ENCODE assay signal across 8 mouse cellular contexts in the genomic region with DNA sequence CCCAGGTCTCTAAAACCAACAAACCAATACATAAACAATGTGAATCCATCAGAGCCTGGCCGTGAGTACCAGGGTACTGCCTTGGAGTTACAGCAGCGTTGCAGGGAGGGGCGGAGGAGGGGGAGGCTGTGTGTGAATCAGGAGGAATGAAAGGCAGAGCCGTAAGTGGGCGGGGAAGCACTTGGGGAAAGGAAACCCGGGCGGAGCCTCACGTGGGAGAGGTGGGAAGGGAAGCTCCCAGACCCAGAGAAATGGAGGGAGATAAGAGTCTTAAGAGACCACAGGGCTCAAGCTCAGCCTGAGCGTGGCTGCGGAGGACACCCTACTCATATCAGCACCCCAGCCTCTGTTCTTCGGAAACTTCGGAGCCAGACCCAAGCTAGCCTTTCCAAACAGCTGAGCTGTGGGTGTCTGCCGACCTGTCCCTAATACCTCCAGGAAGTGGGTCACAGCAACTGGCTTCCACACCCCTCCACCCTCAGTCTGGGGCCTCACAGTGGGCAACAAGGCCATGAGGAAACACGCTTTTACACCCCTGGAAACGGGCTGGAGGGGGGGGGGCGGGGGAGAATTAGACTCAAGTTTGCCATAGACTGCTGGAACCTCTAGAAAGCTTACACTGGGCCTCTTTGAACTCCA. TPM values are rescaled to one million over a fixed set of nuclear protein-coding genes. Genes with fewer than 3 reads are reported as not detected.
A peak's percentile ranks its signal among the peaks of the same experiment; 100 is the strongest.
DNase-seq lines count a peak whose midpoint lies in the region; ATAC-seq and TF ChIP-seq lines count a peak whose summit lies in the region.

No protein-coding gene starts in this region.

- no peaks in the 10 kb centered on the region for H3K27me3 ChIP-seq in forebrain, embryonic 15.5 days
- no peaks in the 10 kb centered on the region; the same call in 1 of the 2 replicates for H3K27me3 ChIP-seq in hindbrain, embryonic 14.5 days (ENCODE audit: control insufficient read depth, insufficient read depth, low read length)
- H3K27me3 ChIP-seq in limb, embryonic 14.5 days (ENCODE audit: control insufficient read depth, insufficient read depth, low read length): no peaks in the 10 kb centered on the region
- peaks cover 14% of the 10 kb centered on the region; the same call in 1 of the 2 replicates for H3K27me3 ChIP-seq in midbrain, embryonic 13.5 days

- H3K9me3 ChIP-seq in forebrain, embryonic 15.5 days: no peaks in the 10 kb centered on the region
- H3K9me3 ChIP-seq in hindbrain, embryonic 14.5 days (ENCODE audit: control insufficient read depth, low read length): no peaks in the 10 kb centered on the region
- no peaks in the 10 kb centered on the region for H3K9me3 ChIP-seq in limb, embryonic 14.5 days (ENCODE audit: control insufficient read depth, low read length)
- no peaks in the 10 kb centered on the region for H3K9me3 ChIP-seq in midbrain, embryonic 13.5 days

- H3K4me1 ChIP-seq in forebrain, embryonic 15.5 days: peaks cover 9% of the 10 kb centered on the region
- H3K4me1 ChIP-seq in hindbrain, embryonic 14.5 days (replicated peaks; ENCODE audit: control insufficient read depth, insufficient read depth, low read length): 0 out of 2 replicates have a peak, but pooled peaks cover 3% of the 10 kb centered on the region
- peaks cover 8% of the 10 kb centered on the region for H3K4me1 ChIP-seq in limb, embryonic 14.5 days (ENCODE audit: control insufficient read depth, insufficient read depth, low read length)
- peaks cover 12% of the 10 kb centered on the region for H3K4me1 ChIP-seq in midbrain, embryonic 13.5 days (replicated peaks)

- peak; percentile 72 for DNase-seq in 3134 (ENCODE audit: extremely low read depth, insufficient read length, low spot score)
- DNase-seq in adrenal gland, postnatal 10 days: peak; percentile 75
- DNase-seq in hindbrain, embryonic 14.5 days (ENCODE audit: low spot score): no peak
- DNase-seq in limb, embryonic 14.5 days (ENCODE audit: low spot score): peak; percentile 68
- DNase-seq in testis, postnatal 14 days (ENCODE audit: low spot score): peak; percentile 35
- no peak for DNase-seq in natural killer cell, adult 2 months (ENCODE audit: low spot score in 2 of 2)

- H3K9ac ChIP-seq in forebrain, embryonic 15.5 days (replicated peaks): peak overlapping the region; percentile 30; the same call in 1 of the 2 replicates
- H3K9ac ChIP-seq in hindbrain, embryonic 14.5 days: no peak overlapping the region
- peak overlapping the region; percentile 13; the same call in 1 of the 2 replicates for H3K9ac ChIP-seq in limb, embryonic 14.5 days (ENCODE audit: low read depth, low read length, severe bottlenecking)
- no peak overlapping the region for H3K9ac ChIP-seq in midbrain, embryonic 13.5 days (replicated peaks)

- H3K27ac ChIP-seq in forebrain, embryonic 15.5 days (replicated peaks): no peak overlapping the region
- H3K27ac ChIP-seq in hindbrain, embryonic 14.5 days: no peak overlapping the region
- no peak overlapping the region for H3K27ac ChIP-seq in limb, embryonic 14.5 days (replicated peaks; ENCODE audit: low read depth, low read length)
- H3K27ac ChIP-seq in midbrain, embryonic 13.5 days: no peak overlapping the region

- peak overlapping the region; percentile 36 for H3K4me2 ChIP-seq in forebrain, embryonic 15.5 days (replicated peaks)
- peak overlapping the region; percentile 33 for H3K4me2 ChIP-seq in hindbrain, embryonic 14.5 days (replicated peaks)
- H3K4me2 ChIP-seq in limb, embryonic 14.5 days (replicated peaks; ENCODE audit: low read depth, low read length, severe bottlenecking): peak overlapping the region; percentile 53
- peak overlapping the region; percentile 45 for H3K4me2 ChIP-seq in midbrain, embryonic 13.5 days (replicated peaks)

- WGBS in forebrain, embryonic 15.5 days: 14% methylated on average over 16 of the region's 16 CpGs
- WGBS in hindbrain, embryonic 14.5 days: 18% methylated on average over 16 of the region's 16 CpGs
- 6% methylated on average over 16 of the region's 16 CpGs for WGBS in limb, embryonic 14.5 days
- 18% methylated on average over 16 of the region's 16 CpGs for WGBS in midbrain, embryonic 13.5 days

- ATAC-seq in forebrain, embryonic 15.5 days (replicated peaks): 0 out of 2 replicates have a peak, but pooled peaks have one; percentile 21
- no peak for ATAC-seq in hindbrain, embryonic 14.5 days (ENCODE audit: low FRiP score)
- ATAC-seq in limb, embryonic 14.5 days (ENCODE audit: low FRiP score, low read depth): peak; percentile 74
- 0 out of 2 replicates have a peak, but pooled peaks have one; percentile 10 for ATAC-seq in midbrain, embryonic 13.5 days

- no peaks in the 10 kb centered on the region for H3K36me3 ChIP-seq in forebrain, embryonic 15.5 days
- H3K36me3 ChIP-seq in hindbrain, embryonic 14.5 days (replicated peaks; ENCODE audit: control insufficient read depth, insufficient read depth): no peaks in the 10 kb centered on the region
- no peaks in the 10 kb centered on the region for H3K36me3 ChIP-seq in limb, embryonic 14.5 days (ENCODE audit: control insufficient read depth, insufficient read depth, low read length)
- no peaks in the 10 kb centered on the region for H3K36me3 ChIP-seq in midbrain, embryonic 13.5 days

- no peak for TF ChIP-seq POLR2A in limb, embryonic 14.5 days (IDR thresholded peaks at IDR 0.05; ENCODE audit: borderline replicate concordance, extremely low read depth, insufficient read depth, insufficient read length)

- H3K4me3 ChIP-seq in forebrain, embryonic 15.5 days: peak overlapping the region; percentile 16; the same call in 1 of the 2 replicates
- H3K4me3 ChIP-seq in hindbrain, embryonic 14.5 days (replicated peaks; ENCODE audit: low read length): no peak overlapping the region
- peak overlapping the region; percentile 26 for H3K4me3 ChIP-seq in limb, embryonic 14.5 days (replicated peaks; ENCODE audit: low read length)
- peak overlapping the region; percentile 9; the same call in 1 of the 2 replicates for H3K4me3 ChIP-seq in midbrain, embryonic 13.5 days (replicated peaks)

RNA-seq across cellular contexts. Expression of a gene that starts 14.7 kb away (rescaled TPM):
- 1 to 10 TPM; 4.4 to 4.6 TPM for total RNA-seq in adrenal gland, postnatal 10 days (2021)
- 0.38 and 0.51 TPM in 2 replicates for polyA plus RNA-seq in forebrain, embryonic 15.5 days (2015; fragmentation: Nextera tagmentation; extraction: Ambion mirVana)
- 0.27 and 0.32 TPM in 2 replicates for polyA plus RNA-seq in hindbrain, embryonic 14.5 days (2014; fragmentation: Nextera tagmentation; extraction: Ambion mirVana)
- polyA plus RNA-seq in limb, embryonic 14.5 days (2012; rRNA removed): 4.6 and 5.3 TPM in 2 replicates
- 3.7 and 5.8 TPM in 2 replicates for polyA plus RNA-seq in limb, embryonic 14.5 days (2014; fragmentation: Nextera tagmentation; extraction: Ambion mirVana)
- polyA plus RNA-seq in midbrain, embryonic 13.5 days (2015; fragmentation: Nextera tagmentation; extraction: Ambion mirVana): 0.23 and 0.65 TPM in 2 replicates

Comparison
In these comparisons a context has a peak if more than half of its experiments do, and no peak if none do; other contexts are left out.
1. DNase-seq: peak in 3134 (single experiment), adrenal gland, postnatal 10 days (single experiment), limb, embryonic 14.5 days (single experiment) and testis, postnatal 14 days (single experiment); none in hindbrain, embryonic 14.5 days (single experiment) and natural killer cell, adult 2 months (0 of 2).
2. H3K9ac ChIP-seq: peak in forebrain, embryonic 15.5 days (single experiment) and limb, embryonic 14.5 days (single experiment); none in hindbrain, embryonic 14.5 days (single experiment) and midbrain, embryonic 13.5 days (single experiment).
3. Peak in every context shown above with its lines, with median percentiles within 50 percentile points of each other: H3K4me2 ChIP-seq.